ENCODE assay signal across 9 mouse cellular contexts in genomic region chr2:165391561-165391960, GRCm38 (mm10). TPM values are rescaled to one million over a fixed set of nuclear protein-coding genes. Genes with fewer than 3 reads are reported as not detected.
DNase-seq lines count a peak whose midpoint lies in the region; ATAC-seq and TF ChIP-seq lines count a peak whose summit lies in the region.
"Had no signal": no experiment of that assay in that cellular context is flagged by ENCODE, and none has a peak within 500 bp of the region (broad histone marks: within the 10 kb centered on the region; RNA-seq: fewer than 3 reads in every experiment).

No protein-coding gene starts in this region.

- H3K9ac ChIP-seq in liver, embryonic 12.5 days, result no peak overlapping the region
- H3K9ac ChIP-seq in hindbrain, embryonic 11.5 days (ENCODE audit: low read depth, low read length), result no peak overlapping the region
- no peak overlapping the region for H3K9ac ChIP-seq in limb, embryonic 14.5 days (ENCODE audit: low read depth, low read length, severe bottlenecking)

- DNase-seq in liver (peak; percentile 43), NIH3T3 (ENCODE audit: low read depth) (peak; percentile 89)
- peak; percentile 28 to 39 for DNase-seq in cerebellum, postnatal 36 days
- DNase-seq in hindbrain, embryonic 11.5 days (ENCODE audit: low spot score), result peak; percentile 69
- DNase-seq in limb, embryonic 14.5 days (ENCODE audit: low spot score), result peak; percentile 68
- DNase-seq in right cerebral cortex, postnatal 25 days, result peak; percentile 57

- H3K4me1 ChIP-seq in liver, embryonic 12.5 days, result 0 out of 2 replicates have a peak, but pooled peaks cover under 1% of the 10 kb centered on the region
- H3K4me1 ChIP-seq in hindbrain, embryonic 11.5 days (replicated peaks; ENCODE audit: control insufficient read depth, insufficient read depth, low read length), result peaks cover 3% of the 10 kb centered on the region
- H3K4me1 ChIP-seq in limb, embryonic 14.5 days (ENCODE audit: control insufficient read depth, insufficient read depth, low read length), result 0 out of 2 replicates have a peak, but pooled peaks cover 1% of the 10 kb centered on the region

- ATAC-seq in liver, embryonic 12.5 days, result no peak
- ATAC-seq in hindbrain, embryonic 11.5 days (ENCODE audit: low FRiP score), result no peak
- no peak for ATAC-seq in limb, embryonic 14.5 days (ENCODE audit: low FRiP score, low read depth)

- 0 out of 2 replicates have a peak, but pooled peaks cover 2% of the 10 kb centered on the region for H3K36me3 ChIP-seq in liver, embryonic 12.5 days
- no peaks in the 10 kb centered on the region for H3K36me3 ChIP-seq in hindbrain, embryonic 11.5 days (ENCODE audit: control insufficient read depth, insufficient read depth, low read length)
- H3K36me3 ChIP-seq in limb, embryonic 14.5 days (ENCODE audit: control insufficient read depth, insufficient read depth, low read length), result peaks cover 3% of the 10 kb centered on the region

- H3K27me3 ChIP-seq in liver, embryonic 12.5 days (replicated peaks), result peaks cover 14% of the 10 kb centered on the region
- no peaks in the 10 kb centered on the region for H3K27me3 ChIP-seq in hindbrain, embryonic 11.5 days (ENCODE audit: control insufficient read depth, insufficient read depth, low read length)
- no peaks in the 10 kb centered on the region for H3K27me3 ChIP-seq in limb, embryonic 14.5 days (ENCODE audit: control insufficient read depth, insufficient read depth, low read length)

- WGBS in liver, embryonic 12.5 days (ENCODE audit: insufficient replicate concordance), result 14% methylated on average over 8 of the region's 8 CpGs
- 17% methylated on average over 8 of the region's 8 CpGs for WGBS in hindbrain, embryonic 11.5 days
- 9% methylated on average over 8 of the region's 8 CpGs for WGBS in limb, embryonic 14.5 days

- H3K4me2 ChIP-seq in liver, embryonic 12.5 days, result no peak overlapping the region
- H3K4me2 ChIP-seq in hindbrain, embryonic 11.5 days (replicated peaks; ENCODE audit: low read depth, low read length), result no peak overlapping the region
- H3K4me2 ChIP-seq in limb, embryonic 14.5 days (replicated peaks; ENCODE audit: low read depth, low read length, severe bottlenecking), result no peak overlapping the region

- H3K27ac ChIP-seq in liver, embryonic 12.5 days, result no peak overlapping the region
- H3K27ac ChIP-seq in hindbrain, embryonic 11.5 days (ENCODE audit: low read depth, low read length), result no peak overlapping the region
- no peak overlapping the region for H3K27ac ChIP-seq in limb, embryonic 14.5 days (replicated peaks; ENCODE audit: low read depth, low read length)

- TF ChIP-seq POLR2A in limb, embryonic 14.5 days (IDR thresholded peaks at IDR 0.05; ENCODE audit: borderline replicate concordance, extremely low read depth, insufficient read depth, insufficient read length), result no peak

- H3K4me3 ChIP-seq in liver, embryonic 12.5 days, result no peak overlapping the region
- no peak overlapping the region for H3K4me3 ChIP-seq in hindbrain, embryonic 11.5 days (ENCODE audit: low read depth, low read length)
- no peak overlapping the region for H3K4me3 ChIP-seq in limb, embryonic 14.5 days (replicated peaks; ENCODE audit: low read length)
- H3K4me3 ChIP-seq: erythroblast, embryonic 14.5 days had no signal

- H3K9me3 ChIP-seq in liver, embryonic 12.5 days (replicated peaks), result no peaks in the 10 kb centered on the region
- no peaks in the 10 kb centered on the region for H3K9me3 ChIP-seq in hindbrain, embryonic 11.5 days (ENCODE audit: control insufficient read depth, low read length)
- no peaks in the 10 kb centered on the region for H3K9me3 ChIP-seq in limb, embryonic 14.5 days (ENCODE audit: control insufficient read depth, low read length)

RNA-seq across cellular contexts. Expression of gene Zfp334, which starts 3.5 kb away (rescaled TPM):
- polyA plus RNA-seq in liver, embryonic 12.5 days (2016; fragmentation: Nextera tagmentation; extraction: Ambion mirVana), result 2.5 and 2.7 TPM in 2 replicates
- 19.6 and 21.2 TPM in 2 replicates for polyA plus RNA-seq in hindbrain, embryonic 11.5 days (2014; fragmentation: Nextera tagmentation; extraction: Ambion mirVana)
- 9.8 and 10.1 TPM in 2 replicates for polyA plus RNA-seq in limb, embryonic 14.5 days (2012; rRNA removed)
- polyA plus RNA-seq in limb, embryonic 14.5 days (2014; fragmentation: Nextera tagmentation; extraction: Ambion mirVana), result 8.6 and 10.8 TPM in 2 replicates
- polyA plus RNA-seq: erythroblast, embryonic 14.5 days had no signal

RNA-seq across cellular contexts. Expression of gene Ocstamp, which starts 8.6 kb away (rescaled TPM):
- 1.5 and 1.8 TPM in 2 replicates for polyA plus RNA-seq in liver, embryonic 12.5 days (2016; fragmentation: Nextera tagmentation; extraction: Ambion mirVana)
- polyA plus RNA-seq in hindbrain, embryonic 11.5 days (2014; fragmentation: Nextera tagmentation; extraction: Ambion mirVana), result 0.06 TPM in 1 of 2 replicates, not detected in the other
- 0.18 and 0.23 TPM in 2 replicates for polyA plus RNA-seq in limb, embryonic 14.5 days (2012; rRNA removed)
- 0.10 and 0.28 TPM in 2 replicates for polyA plus RNA-seq in limb, embryonic 14.5 days (2014; fragmentation: Nextera tagmentation; extraction: Ambion mirVana)

RNA-seq across cellular contexts. Expression of gene Zfp663, which starts 23.0 kb away (rescaled TPM):
- polyA plus RNA-seq in liver, embryonic 12.5 days (2016; fragmentation: Nextera tagmentation; extraction: Ambion mirVana), result 0.14 TPM in 1 of 2 replicates, not detected in the other
- 7.0 and 7.6 TPM in 2 replicates for polyA plus RNA-seq in hindbrain, embryonic 11.5 days (2014; fragmentation: Nextera tagmentation; extraction: Ambion mirVana)
- 0.46 and 0.49 TPM in 2 replicates for polyA plus RNA-seq in limb, embryonic 14.5 days (2012; rRNA removed)
- polyA plus RNA-seq in limb, embryonic 14.5 days (2014; fragmentation: Nextera tagmentation; extraction: Ambion mirVana), result 0.44 and 0.68 TPM in 2 replicates
- polyA plus RNA-seq: erythroblast, embryonic 14.5 days; liver, embryonic 16.5 days had no signal

Comparison
In these comparisons a context has a peak if more than half of its experiments do, and no peak if none do; other contexts are left out.
1. DNase-seq: peak in every context shown above with its lines; median percentile 89 in NIH3T3; 69 in hindbrain, embryonic 11.5 days; 68 in limb, embryonic 14.5 days; 57 in right cerebral cortex, postnatal 25 days; 43 in liver; 34 in cerebellum, postnatal 36 days.